Mouse (Mus musculus): Measurements from ENCODE around the gene Gm3159.
"Not testable (repeated sequence)": the region's sequence is repeated elsewhere in the genome, so short reads cannot be mapped to it uniquely, and the experiment has no call there.

Gm3159 gene

GRCm38 (mm10) chr14:4397226-4397625, at the start of gene Gm3159:
TSS of gene Gm3159 (plus strand) at chr14:4397526.
- not testable (repeated sequence) for DNase-seq (ENCODE audit: low read depth, low spot score)

GRCm38 (mm10) chr14:4368991-4369390, 28.3 kb upstream of the Gm3159 start:
- not testable (repeated sequence) for DNase-seq (ENCODE audit: low read depth, low spot score)

- not testable (repeated sequence) for DNase-seq (ENCODE audit: low read depth, low spot score)
These were observed 27.6 kb upstream of the Gm3159 start for GRCm38 (mm10) chr14:4369691-4370090.

- DNase-seq (ENCODE audit: low read depth, low spot score): not testable (repeated sequence)
These were observed 19.5 kb upstream of the Gm3159 start for GRCm38 (mm10) chr14:4377871-4378270.

- not testable (repeated sequence) for DNase-seq (ENCODE audit: low read depth, low spot score)
These were observed 11.7 kb upstream of the Gm3159 start for GRCm38 (mm10) chr14:4385606-4386005.

GRCm38 (mm10) chr14:4392841-4393530, 4.3 kb upstream of the Gm3159 start:
- not testable (repeated sequence) for DNase-seq (ENCODE audit: low read depth, low spot score)

- DNase-seq (ENCODE audit: low read depth, low spot score): not testable (repeated sequence)
These were observed 1.3 kb downstream of the Gm3159 start for GRCm38 (mm10) chr14:4398624-4399023.

- not testable (repeated sequence) for DNase-seq (ENCODE audit: low read depth, low spot score)
These were observed 2.9 kb downstream of the Gm3159 start for GRCm38 (mm10) chr14:4400115-4400789.

- not testable (repeated sequence) for DNase-seq (ENCODE audit: low read depth, low spot score)
These were observed 3.9 kb downstream of the Gm3159 start for GRCm38 (mm10) chr14:4401245-4401644.

- DNase-seq (ENCODE audit: low read depth, low spot score): not testable (repeated sequence)
These were observed 6.5 kb downstream of the Gm3159 start for GRCm38 (mm10) chr14:4403840-4404239.

- DNase-seq (ENCODE audit: low read depth, low spot score): not testable (repeated sequence)
These were observed 12.6 kb downstream of the Gm3159 start for GRCm38 (mm10) chr14:4409939-4410338.

GRCm38 (mm10) chr14:4414965-4415835, 17.9 kb downstream of the Gm3159 start, which contains the start of gene Gm3164:
TSS of gene Gm3164 (plus strand) at chr14:4415448.
- peak; percentile 1 for DNase-seq (ENCODE audit: low read depth, low spot score)

- not testable (repeated sequence) for DNase-seq (ENCODE audit: low read depth, low spot score)
These were observed 33.4 kb downstream of the Gm3159 start, which contains the start of gene Gm3173 for GRCm38 (mm10) chr14:4430692-4431091. TSS of gene Gm3173 (plus strand) at chr14:4430992.
